Mouse (Mus musculus) hindbrain, embryonic 13.5 days (tissue): Measurements from ENCODE around the gene Amotl1. TPM values are rescaled to one million over a fixed set of nuclear protein-coding genes. Genes with fewer than 3 reads are reported as not detected.

ENCODE experiments used
- ATAC-seq: fragments of 200-750 bp; cut with Nextera tagmentation; 2 replicates; pipeline ENCODE4 v1.8.0; 2017; ENCODE audit warnings: moderate TSS enrichment; ENCODE audit not compliant: low FRiP score
- H3K27ac ChIP-seq: fragments of 300-500 bp; sonication (generic); 2 replicates; pipeline ENCODE4 v1.5.1; 2015; ENCODE audit warnings: inconsistent platforms, mild to moderate bottlenecking, moderate library complexity
- H3K27me3 ChIP-seq: fragments of 300-500 bp; sonication (generic); 2 replicates; pipeline ENCODE4 v1.6.1; 2015; ENCODE audit warnings: mild to moderate bottlenecking, inconsistent platforms
- H3K36me3 ChIP-seq: fragments of 300-500 bp; sonication (generic); 2 replicates; pipeline ENCODE4 v1.6.1; 2015; ENCODE audit warnings: mild to moderate bottlenecking, inconsistent platforms
- H3K4me1 ChIP-seq: fragments of 300-500 bp; sonication (generic); replicated peaks from 2 replicates; pipeline ENCODE4 v1.6.1; 2015; ENCODE audit warnings: inconsistent platforms
- H3K4me2 ChIP-seq: fragments of 300-500 bp; sonication (generic); 2 replicates; pipeline ENCODE4 v1.6.1; 2015; ENCODE audit warnings: inconsistent platforms, mild to moderate bottlenecking, moderate library complexity
- H3K4me3 ChIP-seq: fragments of 300-500 bp; sonication (generic); 2 replicates; pipeline ENCODE4 v1.5.1; 2015; ENCODE audit warnings: mild to moderate bottlenecking, inconsistent platforms
- H3K9ac ChIP-seq: fragments of 300-500 bp; sonication (generic); 2 replicates; pipeline ENCODE4 v1.6.1; 2015; ENCODE audit warnings: mild to moderate bottlenecking, inconsistent platforms
- H3K9me3 ChIP-seq: fragments of 300-500 bp; sonication (generic); 2 replicates; pipeline ENCODE4 v1.6.1; 2016; ENCODE audit warnings: inconsistent platforms
- WGBS: fragments of 180-500 bp; shearing (Covaris S2); methylation state at CpG from one replicate; pipeline ENCODE4 v1.1.7; 2015; 5-methylcytosine and 5-hydroxymethylcytosine counted together
- polyA plus RNA-seq: library from polyadenylated mRNA; unstranded; fragments of >200 nt; fragmentation: Nextera tagmentation; extraction: Ambion mirVana; gene quantifications from 2 replicates; pipeline ENCODE4 v1.2.1, GENCODE M21; 2015

Gene Amotl1
- polyA plus RNA-seq, 1 experiment from 2014 or later = 8.8 TPM

- Histone ChIP-seq H3K36me3 (no peaks in the 10 kb centered on the region), H3K4me1 (peaks cover 40% of the 10 kb centered on the region), H3K4me3 (no peak overlapping the region), H3K27ac (no peak overlapping the region), H3K27me3 (peaks cover 20% of the 10 kb centered on the region), H3K4me2 (no peak overlapping the region), H3K9me3 (no peaks in the 10 kb centered on the region), H3K9ac (no peak overlapping the region)
- no peak for ATAC-seq
- 68% methylated on average over 7 of the region's 7 CpGs for WGBS
Measured at GRCm38 (mm10) chr9:14635551-14635950, 9.3 kb downstream of the Amotl1 start.

DNA sequence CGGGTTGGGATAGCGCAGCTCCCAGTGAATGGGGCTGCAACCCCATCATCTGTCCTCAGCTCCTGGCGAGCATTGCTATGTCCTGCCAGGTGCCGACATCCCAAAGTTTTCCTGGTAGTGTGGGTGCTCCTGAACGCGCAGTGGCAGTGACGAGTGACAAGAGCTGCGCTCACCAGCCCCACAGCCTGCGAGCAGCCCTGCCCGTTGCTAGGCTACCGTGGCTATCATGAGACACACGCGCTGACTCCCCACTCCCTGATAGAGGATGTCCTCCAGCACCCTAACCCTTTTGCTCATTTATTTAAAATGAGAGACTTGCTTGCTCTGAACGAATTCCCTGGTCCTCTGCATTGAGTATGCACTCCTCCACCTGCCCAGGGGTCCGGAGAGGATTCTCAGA, 10.7 kb downstream of the Amotl1 start:
- H3K4me2 ChIP-seq = peak overlapping the region; percentile 44
- H3K4me3 ChIP-seq = peak overlapping the region; percentile 8; the same call in 1 of the 2 replicates
- H3K27me3 ChIP-seq = peaks cover 20% of the 10 kb centered on the region
- H3K27ac ChIP-seq = no peak overlapping the region
- H3K9me3 ChIP-seq = no peaks in the 10 kb centered on the region
- peaks cover 36% of the 10 kb centered on the region for H3K4me1 ChIP-seq
- no peak overlapping the region for H3K9ac ChIP-seq
- 13% methylated on average over 15 of the region's 15 CpGs for WGBS
- H3K36me3 ChIP-seq = no peaks in the 10 kb centered on the region
- ATAC-seq = peak; percentile 90

DNA sequence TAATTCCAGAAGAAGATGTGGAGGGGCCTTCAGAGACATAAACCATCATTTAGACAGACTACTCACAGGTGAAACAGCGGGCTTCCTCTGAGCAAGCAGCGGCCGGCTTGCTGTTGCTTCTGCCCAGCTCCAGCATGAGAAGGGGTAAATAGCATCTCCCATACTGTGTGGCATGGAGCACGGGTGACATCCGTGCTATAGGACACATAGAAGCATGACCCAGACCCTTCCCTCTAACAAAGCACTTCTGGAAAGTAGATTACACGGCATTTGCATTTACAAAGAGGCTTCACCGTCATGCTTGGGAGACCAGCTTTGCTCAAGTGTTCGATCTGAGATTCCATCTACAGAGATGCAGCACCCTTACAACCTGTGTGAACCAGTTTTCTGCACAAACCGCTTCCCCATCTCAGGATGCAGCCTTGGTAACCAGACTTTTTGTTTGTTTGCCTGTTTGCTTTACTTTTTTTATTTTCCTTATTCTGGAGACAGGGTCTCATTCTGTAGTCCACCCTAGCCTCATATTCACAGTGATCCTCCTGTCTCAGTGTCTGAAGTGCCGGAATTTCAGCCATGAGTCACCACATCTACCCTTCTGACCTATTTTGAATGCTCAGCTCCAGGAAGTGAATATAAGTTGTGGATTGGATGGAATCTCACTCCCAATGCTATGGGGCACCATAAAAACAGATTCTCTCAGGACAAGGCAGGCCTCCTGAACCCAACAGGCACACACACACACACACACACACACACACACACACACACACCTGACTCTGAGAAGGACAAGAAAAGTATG, 12.3 kb downstream of the Amotl1 start:
- no peak overlapping the region for H3K4me3 ChIP-seq
- ATAC-seq = no peak
- H3K9ac ChIP-seq = no peak overlapping the region
- peaks cover 20% of the 10 kb centered on the region for H3K27me3 ChIP-seq
- H3K4me1 ChIP-seq = peaks cover 36% of the 10 kb centered on the region
- H3K27ac ChIP-seq = no peak overlapping the region
- 37% methylated on average over 10 of the region's 10 CpGs for WGBS
- H3K4me2 ChIP-seq = no peak overlapping the region
- no peaks in the 10 kb centered on the region for H3K36me3 ChIP-seq
- no peaks in the 10 kb centered on the region for H3K9me3 ChIP-seq

- 37% methylated on average over 5 of the region's 5 CpGs for WGBS
Measured at GRCm38 (mm10) chr9:14631729-14632128, 13.1 kb downstream of the Amotl1 start.

DNA sequence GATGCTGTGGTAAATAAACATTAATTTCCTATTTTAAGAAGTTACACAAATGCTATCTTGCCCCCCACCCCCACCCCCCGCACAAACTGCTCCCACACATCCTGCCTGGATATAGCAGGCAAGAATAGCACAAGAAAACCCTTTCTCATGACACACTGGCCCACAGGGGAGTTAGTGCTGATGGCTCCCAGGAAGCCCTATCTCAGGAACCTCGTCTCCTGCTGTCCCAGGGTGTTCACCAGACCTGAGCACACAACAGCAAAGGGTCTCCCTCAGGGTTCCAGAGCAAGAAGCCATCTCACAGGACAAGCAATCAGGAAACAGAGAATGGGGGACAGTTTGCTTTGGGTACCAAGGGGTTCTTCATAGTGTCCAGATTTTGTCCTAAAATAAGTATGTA, 17.3 kb downstream of the Amotl1 start:
- WGBS = 74% methylated on average over 2 of the region's 2 CpGs
- no peaks in the 10 kb centered on the region for H3K36me3 ChIP-seq

More at GRCm38 (mm10) chr9:14631729-14632128, 13.1 kb downstream of the Amotl1 start:
- Histone ChIP-seq H3K4me1 (peaks cover 36% of the 10 kb centered on the region), H3K27ac (no peak overlapping the region), H3K4me3 (no peak overlapping the region), H3K9ac (no peak overlapping the region), H3K9me3 (no peaks in the 10 kb centered on the region), H3K4me2 (no peak overlapping the region), H3K36me3 (no peaks in the 10 kb centered on the region), H3K27me3 (peaks cover 20% of the 10 kb centered on the region)
- ATAC-seq = no peak; the same call in 1 of the 2 replicates

GRCm38 (mm10) chr9:14625961-14626360, 18.9 kb downstream of the Amotl1 start:
- 87% methylated on average over 3 of the region's 3 CpGs for WGBS
- Histone ChIP-seq H3K4me2 (no peak overlapping the region), H3K9me3 (no peaks in the 10 kb centered on the region), H3K4me1 (no peaks in the 10 kb centered on the region), H3K9ac (no peak overlapping the region), H3K27ac (no peak overlapping the region), H3K27me3 (no peaks in the 10 kb centered on the region), H3K4me3 (no peak overlapping the region), H3K36me3 (no peaks in the 10 kb centered on the region)
- ATAC-seq = no peak

More for the DNA sequence above, 17.3 kb downstream of the Amotl1 start:
- Histone ChIP-seq H3K27me3 (0 out of 2 replicates have a peak, but pooled peaks cover 3% of the 10 kb centered on the region), H3K4me3 (no peak overlapping the region), H3K4me2 (no peak overlapping the region), H3K9me3 (no peaks in the 10 kb centered on the region), H3K4me1 (peaks cover 15% of the 10 kb centered on the region), H3K9ac (no peak overlapping the region), H3K27ac (no peak overlapping the region)
- no peak for ATAC-seq

GRCm38 (mm10) chr9:14625024-14625423, 19.8 kb downstream of the Amotl1 start:
- Histone ChIP-seq H3K27me3 (no peaks in the 10 kb centered on the region), H3K27ac (no peak overlapping the region), H3K9me3 (no peaks in the 10 kb centered on the region), H3K4me1 (no peaks in the 10 kb centered on the region), H3K4me3 (no peak overlapping the region), H3K4me2 (no peak overlapping the region), H3K36me3 (no peaks in the 10 kb centered on the region), H3K9ac (no peak overlapping the region)
- WGBS = 49% methylated on average over 3 of the region's 3 CpGs
- no peak for ATAC-seq

GRCm38 (mm10) chr9:14623928-14624327, 20.9 kb downstream of the Amotl1 start:
- ATAC-seq = no peak
- 74% methylated on average over 4 of the region's 4 CpGs for WGBS
- Histone ChIP-seq H3K4me3 (no peak overlapping the region), H3K27ac (no peak overlapping the region), H3K4me1 (no peaks in the 10 kb centered on the region), H3K27me3 (no peaks in the 10 kb centered on the region), H3K4me2 (no peak overlapping the region), H3K36me3 (no peaks in the 10 kb centered on the region), H3K9me3 (no peaks in the 10 kb centered on the region), H3K9ac (no peak overlapping the region)

- WGBS = 68% methylated on average over 5 of the region's 5 CpGs
- Histone ChIP-seq H3K9me3 (no peaks in the 10 kb centered on the region), H3K9ac (no peak overlapping the region)
Measured at GRCm38 (mm10) chr9:14623250-14623649, 21.6 kb downstream of the Amotl1 start.

GRCm38 (mm10) chr9:14622848-14623247, 22.0 kb downstream of the Amotl1 start:
- no peak for ATAC-seq
- Histone ChIP-seq H3K27me3 (no peaks in the 10 kb centered on the region), H3K4me1 (no peaks in the 10 kb centered on the region), H3K9ac (no peak overlapping the region), H3K27ac (no peak overlapping the region), H3K4me3 (no peak overlapping the region), H3K4me2 (no peak overlapping the region), H3K36me3 (no peaks in the 10 kb centered on the region), H3K9me3 (no peaks in the 10 kb centered on the region)
- 76% methylated on average over 3 of the region's 3 CpGs for WGBS

More at GRCm38 (mm10) chr9:14623250-14623649, 21.6 kb downstream of the Amotl1 start:
- no peak overlapping the region for H3K4me3 ChIP-seq
- no peaks in the 10 kb centered on the region for H3K27me3 ChIP-seq
- H3K36me3 ChIP-seq = no peaks in the 10 kb centered on the region
- H3K27ac ChIP-seq = no peak overlapping the region
- no peak for ATAC-seq
- no peak overlapping the region for H3K4me2 ChIP-seq
- no peaks in the 10 kb centered on the region for H3K4me1 ChIP-seq

GRCm38 (mm10) chr9:14620107-14620506, 24.7 kb downstream of the Amotl1 start:
- Histone ChIP-seq H3K27ac (no peak overlapping the region), H3K9ac (no peak overlapping the region), H3K4me2 (no peak overlapping the region), H3K27me3 (0 out of 2 replicates have a peak, but pooled peaks cover 8% of the 10 kb centered on the region), H3K4me1 (peaks cover 8% of the 10 kb centered on the region), H3K4me3 (no peak overlapping the region), H3K9me3 (no peaks in the 10 kb centered on the region), H3K36me3 (no peaks in the 10 kb centered on the region)
- WGBS = 85% methylated on average over 5 of the region's 5 CpGs
- ATAC-seq = no peak

DNA sequence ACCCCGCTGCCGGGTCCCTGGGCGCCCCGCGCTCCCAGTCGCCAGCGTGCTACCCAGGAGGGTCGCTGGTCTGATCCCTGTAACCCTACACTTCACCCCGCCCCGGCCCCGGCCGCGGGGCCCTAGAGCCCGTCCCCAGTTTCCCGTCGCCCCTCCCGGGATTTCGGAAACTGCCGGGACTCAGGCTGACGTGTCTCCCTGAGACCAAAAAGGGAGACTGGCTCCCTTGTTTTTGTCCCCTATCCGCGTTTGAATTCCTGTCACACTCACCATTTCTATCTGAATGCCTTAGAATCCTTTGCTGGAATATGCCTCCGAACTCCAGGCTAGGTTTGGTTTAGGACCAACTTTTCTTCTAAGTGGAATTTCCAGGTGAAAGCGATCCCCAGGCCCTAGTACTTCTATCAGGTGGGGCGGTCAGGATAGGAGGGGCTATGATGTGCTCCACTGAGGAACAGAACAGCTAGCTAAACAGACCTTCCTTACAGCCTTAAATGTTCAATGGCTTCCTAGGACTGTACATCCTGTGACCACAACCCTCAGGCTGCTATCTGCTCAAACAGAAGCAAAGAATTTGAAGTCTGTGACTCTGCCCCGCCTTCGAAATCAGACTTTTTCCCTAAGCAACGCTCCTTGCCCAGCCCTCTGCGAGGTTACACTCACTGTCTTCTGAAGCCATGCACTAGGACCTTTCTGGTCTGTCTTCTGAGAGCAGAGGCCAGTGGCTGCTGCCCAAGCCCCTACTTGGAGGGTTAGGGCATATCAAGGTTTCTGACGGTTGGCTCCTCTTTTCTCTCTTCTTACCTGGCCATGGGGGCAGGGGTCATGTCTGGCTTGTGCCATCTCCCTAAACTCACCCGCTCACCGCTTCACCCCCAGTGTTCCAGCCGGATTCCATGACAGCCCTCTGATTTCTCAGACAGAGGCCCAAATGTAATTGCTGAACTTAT, 29.6 kb downstream of the Amotl1 start:
- Histone ChIP-seq H3K36me3 (no peaks in the 10 kb centered on the region), H3K9ac (peak overlapping the region; percentile 96), H3K4me1 (peaks cover 39% of the 10 kb centered on the region), H3K9me3 (no peaks in the 10 kb centered on the region), H3K27ac (peak overlapping the region; percentile 83), H3K4me3 (peak overlapping the region; percentile 87), H3K4me2 (peak overlapping the region; percentile 62), H3K27me3 (0 out of 2 replicates have a peak, but pooled peaks cover 8% of the 10 kb centered on the region)
- WGBS = 13% methylated on average over 27 of the region's 33 CpGs
- ATAC-seq = peak; percentile 76
